Mouse (Mus musculus): ENCODE results near the gene Ak1. TPM values are rescaled to one million over a fixed set of nuclear protein-coding genes. Genes with fewer than 3 reads are reported as not detected.
A peak's percentile ranks its signal among the peaks of the same experiment; 100 is the strongest.

Ak1 gene
- polyA plus RNA-seq, 1 experiment, result 132 TPM

- peak; percentile 8; the same call in 1 of the 2 replicates for TF ChIP-seq CTCF (IDR thresholded peaks at IDR 0.05; ENCODE audit: borderline replicate concordance, insufficient read depth, low read depth, low read length)
- peak; percentile 99 for TF ChIP-seq POLR2A (IDR thresholded peaks at IDR 0.05; ENCODE audit: borderline replicate concordance, insufficient read depth, low read length)
- Histone ChIP-seq H3K27me3 (ENCODE audit: control insufficient read depth, insufficient read depth, low read length) (no peaks in the 10 kb centered on the region), H3K4me1 (ENCODE audit: control insufficient read depth, insufficient read depth, low read length) (peaks cover 46% of the 10 kb centered on the region), H3K4me3 (replicated peaks; ENCODE audit: insufficient read depth, low read depth, low read length) (peak overlapping the region; percentile 86), H3K27ac (ENCODE audit: insufficient read depth, low read length) (peak overlapping the region; percentile 96)
- peak; percentile 90 to 93 for DNase-seq
- 0% methylated on average over 13 of the region's 13 CpGs for WGBS
Observed at GRCm38 (mm10) chr2:32625212-32625872, 3.8 kb downstream of the Ak1 start.

GRCm38 (mm10) chr2:32625873-32626694 is 4.5 kb downstream of the Ak1 start:
- peak overlapping the region; percentile 86 for H3K4me3 ChIP-seq (replicated peaks; ENCODE audit: insufficient read depth, low read depth, low read length)
- peaks cover 46% of the 10 kb centered on the region for H3K4me1 ChIP-seq (ENCODE audit: control insufficient read depth, insufficient read depth, low read length)
- WGBS, result 19% methylated on average over 5 of the region's 5 CpGs
- peak overlapping the region; percentile 96 for H3K27ac ChIP-seq (ENCODE audit: insufficient read depth, low read length)
- DNase-seq, result peak; percentile 83 to 87
- no peaks in the 10 kb centered on the region for H3K27me3 ChIP-seq (ENCODE audit: control insufficient read depth, insufficient read depth, low read length)
- TF ChIP-seq CTCF (IDR thresholded peaks at IDR 0.05; ENCODE audit: borderline replicate concordance, insufficient read depth, low read depth, low read length) (no peak), POLR2A (IDR thresholded peaks at IDR 0.05; ENCODE audit: borderline replicate concordance, insufficient read depth, low read length) (peak; percentile 18; the same call in 1 of the 2 replicates)

DNA sequence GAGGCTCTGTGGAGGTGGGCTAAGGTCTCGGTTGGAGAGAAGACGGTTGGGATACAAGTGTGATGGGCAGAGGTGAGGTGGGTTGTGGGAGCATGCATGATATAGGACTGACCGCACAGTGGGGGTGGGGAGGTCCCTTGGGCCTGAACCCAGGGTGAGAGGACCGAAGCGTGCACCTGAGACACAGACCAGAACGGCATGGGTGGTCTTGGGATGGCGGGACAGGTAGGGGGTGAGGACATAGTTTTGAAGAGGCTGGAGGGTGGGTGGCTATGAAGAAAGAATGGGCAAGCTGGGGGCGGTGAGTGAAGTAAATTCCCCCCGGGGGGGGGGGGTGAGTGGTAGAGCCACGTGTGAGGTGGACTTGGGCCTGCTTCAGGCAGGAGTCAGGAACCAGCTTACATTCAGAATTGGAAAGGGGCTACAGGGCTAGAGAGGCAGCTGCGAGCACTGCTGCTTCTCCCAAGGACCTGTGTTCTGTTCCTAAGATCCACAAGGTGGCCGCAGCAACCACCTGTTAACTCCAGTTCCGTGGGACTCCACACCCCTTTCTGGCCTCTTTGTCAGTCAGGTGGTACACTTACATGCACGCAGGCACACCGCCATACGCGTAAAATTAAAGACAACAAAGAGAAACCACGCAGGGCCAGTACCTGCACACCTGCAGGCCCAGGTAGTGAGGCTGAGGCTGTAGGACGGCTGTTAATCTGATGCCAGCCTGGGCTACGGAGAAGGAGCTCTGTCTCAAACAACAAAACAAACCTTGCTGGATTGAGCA is 5.9 kb downstream of the Ak1 start:
- TF ChIP-seq CTCF (IDR thresholded peaks at IDR 0.05; ENCODE audit: borderline replicate concordance, insufficient read depth, low read depth, low read length) (no peak), POLR2A (IDR thresholded peaks at IDR 0.05; ENCODE audit: borderline replicate concordance, insufficient read depth, low read length) (no peak)
- peak overlapping the region; percentile 6 for H3K4me3 ChIP-seq (replicated peaks; ENCODE audit: insufficient read depth, low read depth, low read length)
- no peak overlapping the region for H3K27ac ChIP-seq (ENCODE audit: insufficient read depth, low read length)

GRCm38 (mm10) chr2:32628044-32628550 is 6.5 kb downstream of the Ak1 start:
- WGBS, result 38% methylated on average over 4 of the region's 4 CpGs
- DNase-seq, result no peak
- no peak overlapping the region for H3K4me3 ChIP-seq (replicated peaks; ENCODE audit: insufficient read depth, low read depth, low read length)
- H3K4me1 ChIP-seq (ENCODE audit: control insufficient read depth, insufficient read depth, low read length), result peaks cover 58% of the 10 kb centered on the region
- H3K27ac ChIP-seq (ENCODE audit: insufficient read depth, low read length), result 0 out of 2 replicates have a peak overlapping the region, but pooled peaks have one; percentile 32
- TF ChIP-seq CTCF (IDR thresholded peaks at IDR 0.05; ENCODE audit: borderline replicate concordance, insufficient read depth, low read depth, low read length), result no peak
- TF ChIP-seq POLR2A (IDR thresholded peaks at IDR 0.05; ENCODE audit: borderline replicate concordance, insufficient read depth, low read length), result no peak
- H3K27me3 ChIP-seq (ENCODE audit: control insufficient read depth, insufficient read depth, low read length), result no peaks in the 10 kb centered on the region

More for the DNA sequence above, 5.9 kb downstream of the Ak1 start:
- Histone ChIP-seq H3K27me3 (ENCODE audit: control insufficient read depth, insufficient read depth, low read length) (no peaks in the 10 kb centered on the region), H3K4me1 (ENCODE audit: control insufficient read depth, insufficient read depth, low read length) (peaks cover 53% of the 10 kb centered on the region)
- 66% methylated on average over 20 of the region's 20 CpGs for WGBS
- peak in 1 of 2 experiments; percentile 45 for DNase-seq

DNA sequence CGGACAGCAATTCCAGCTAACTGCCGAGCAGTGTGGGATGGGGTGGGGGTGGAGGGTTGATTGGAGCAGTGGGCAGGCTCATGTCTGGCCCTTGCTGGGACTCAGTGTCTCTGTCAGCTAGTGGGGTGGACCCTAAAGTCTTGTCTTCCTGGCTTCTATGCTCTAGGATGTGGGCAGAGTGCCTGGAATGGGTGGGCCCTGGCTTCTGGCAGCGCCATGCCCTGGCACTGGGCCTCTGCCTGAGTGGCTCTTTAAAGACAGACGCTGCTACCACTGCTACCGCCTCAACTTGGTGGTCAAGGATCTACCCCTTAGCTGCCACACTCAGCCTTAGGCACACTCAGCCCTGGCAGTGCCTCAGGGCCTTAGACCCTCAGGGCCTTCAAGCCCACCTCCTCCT is 7.2 kb downstream of the Ak1 start:
- WGBS, result 7% methylated on average over 5 of the region's 5 CpGs
- peak overlapping the region; percentile 27 for H3K4me3 ChIP-seq (replicated peaks; ENCODE audit: insufficient read depth, low read depth, low read length)
- H3K4me1 ChIP-seq (ENCODE audit: control insufficient read depth, insufficient read depth, low read length), result peaks cover 64% of the 10 kb centered on the region
- H3K27me3 ChIP-seq (ENCODE audit: control insufficient read depth, insufficient read depth, low read length), result no peaks in the 10 kb centered on the region
- H3K27ac ChIP-seq (ENCODE audit: insufficient read depth, low read length), result 0 out of 2 replicates have a peak overlapping the region, but pooled peaks have one; percentile 32
- no peak for TF ChIP-seq POLR2A (IDR thresholded peaks at IDR 0.05; ENCODE audit: borderline replicate concordance, insufficient read depth, low read length)
- TF ChIP-seq CTCF (IDR thresholded peaks at IDR 0.05; ENCODE audit: borderline replicate concordance, insufficient read depth, low read depth, low read length), result no peak
- peak; percentile 70 to 71 for DNase-seq

- no peaks in the 10 kb centered on the region for H3K27me3 ChIP-seq (ENCODE audit: control insufficient read depth, insufficient read depth, low read length)
- TF ChIP-seq CTCF (IDR thresholded peaks at IDR 0.05; ENCODE audit: borderline replicate concordance, insufficient read depth, low read depth, low read length), result no peak
- no peak for TF ChIP-seq POLR2A (IDR thresholded peaks at IDR 0.05; ENCODE audit: borderline replicate concordance, insufficient read depth, low read length)
- no peak overlapping the region for H3K4me3 ChIP-seq (replicated peaks; ENCODE audit: insufficient read depth, low read depth, low read length)
- peak; percentile 47 to 49 for DNase-seq
- 46% methylated on average over 9 of the region's 9 CpGs for WGBS
- H3K4me1 ChIP-seq (ENCODE audit: control insufficient read depth, insufficient read depth, low read length), result peaks cover 60% of the 10 kb centered on the region
- H3K27ac ChIP-seq (ENCODE audit: insufficient read depth, low read length), result no peak overlapping the region
Observed at GRCm38 (mm10) chr2:32629276-32629976, 7.9 kb downstream of the Ak1 start.
